Mouse (Mus musculus): ENCODE data around the gene Topors. TPM values are rescaled to one million over a fixed set of nuclear protein-coding genes. Genes with fewer than 3 reads are reported as not detected.

Topors gene
- polyA plus RNA-seq, 1 experiment: 6.7 TPM

- Histone ChIP-seq H3K4me3 (no peak overlapping the region), H3K4me2 (ENCODE audit: low read depth) (no peak overlapping the region), H3K36me3 (ENCODE audit: control insufficient read depth, insufficient read depth) (no peaks in the 10 kb centered on the region), H3K79me2 (ENCODE audit: control insufficient read depth, insufficient read depth) (no peaks in the 10 kb centered on the region), H3ac (ENCODE audit: control insufficient read depth, insufficient read length) (no peak overlapping the region), H3K27me3 (ENCODE audit: control insufficient read depth, insufficient read depth, insufficient read length) (no peaks in the 10 kb centered on the region)
- TF ChIP-seq SRF (IDR thresholded peaks at IDR 0.05; ENCODE audit: control insufficient read depth, insufficient read length, low read depth): no peak
- TF ChIP-seq TCF3 (IDR thresholded peaks at IDR 0.05; ENCODE audit: insufficient read length, low read depth): no peak
- TF ChIP-seq REST (IDR thresholded peaks at IDR 0.05; ENCODE audit: insufficient read depth, insufficient read length): no peak
- no peak for TF ChIP-seq POLR2A (IDR thresholded peaks at IDR 0.05; ENCODE audit: insufficient read length, low read depth)
- no peak for TF ChIP-seq POLR2AphosphoS2 (IDR thresholded peaks at IDR 0.05; ENCODE audit: insufficient read length, low read depth)
- TF ChIP-seq MYOD1 (IDR thresholded peaks at IDR 0.05; ENCODE audit: control insufficient read depth in 1 of 3, insufficient read length in 2 of 3, low read depth in 2 of 3): no peak
- no peak for TF ChIP-seq CEBPB (IDR thresholded peaks at IDR 0.05; ENCODE audit: insufficient read depth, poor library complexity, severe bottlenecking)
- TF ChIP-seq E2F4 (IDR thresholded peaks at IDR 0.05; ENCODE audit: insufficient read depth): no peak
- TF ChIP-seq USF1 (IDR thresholded peaks at IDR 0.05; ENCODE audit: low read depth): no peak
- TF ChIP-seq TCF12 (IDR thresholded peaks at IDR 0.05; ENCODE audit: insufficient read depth, poor library complexity, severe bottlenecking): no peak
- TF ChIP-seq MAX (IDR thresholded peaks at IDR 0.05; ENCODE audit: low read depth): no peak
- TF ChIP-seq MYOG (IDR thresholded peaks at IDR 0.05; ENCODE audit: control insufficient read depth in 1 of 3, insufficient read depth in 1 of 3, insufficient read length in 2 of 3, low read depth in 2 of 3): no peak
Observed at GRCm38 (mm10) chr4:40289046-40289445, 19.4 kb upstream of the Topors start.

- Histone ChIP-seq H3K4me2 (ENCODE audit: low read depth) (no peak overlapping the region), H3K27me3 (ENCODE audit: control insufficient read depth, insufficient read depth, insufficient read length) (no peaks in the 10 kb centered on the region), H3K4me3 (no peak overlapping the region), H3ac (ENCODE audit: control insufficient read depth, insufficient read length) (no peak overlapping the region), H3K36me3 (ENCODE audit: control insufficient read depth, insufficient read depth) (no peaks in the 10 kb centered on the region), H3K79me2 (ENCODE audit: control insufficient read depth, insufficient read depth) (no peaks in the 10 kb centered on the region)
- TF ChIP-seq POLR2A (IDR thresholded peaks at IDR 0.05; ENCODE audit: insufficient read length, low read depth): no peak
- no peak for TF ChIP-seq USF1 (IDR thresholded peaks at IDR 0.05; ENCODE audit: low read depth)
- no peak for TF ChIP-seq CEBPB (IDR thresholded peaks at IDR 0.05; ENCODE audit: insufficient read depth, poor library complexity, severe bottlenecking)
- no peak for TF ChIP-seq TCF3 (IDR thresholded peaks at IDR 0.05; ENCODE audit: insufficient read length, low read depth)
- no peak for TF ChIP-seq REST (IDR thresholded peaks at IDR 0.05; ENCODE audit: insufficient read depth, insufficient read length)
- TF ChIP-seq MYOD1 (IDR thresholded peaks at IDR 0.05; ENCODE audit: control insufficient read depth in 1 of 3, insufficient read length in 2 of 3, low read depth in 2 of 3): no peak
- TF ChIP-seq SRF (IDR thresholded peaks at IDR 0.05; ENCODE audit: control insufficient read depth, insufficient read length, low read depth): no peak
- TF ChIP-seq MAX (IDR thresholded peaks at IDR 0.05; ENCODE audit: low read depth): no peak
- no peak for TF ChIP-seq TCF12 (IDR thresholded peaks at IDR 0.05; ENCODE audit: insufficient read depth, poor library complexity, severe bottlenecking)
- TF ChIP-seq MYOG (IDR thresholded peaks at IDR 0.05; ENCODE audit: control insufficient read depth in 1 of 3, insufficient read depth in 1 of 3, insufficient read length in 2 of 3, low read depth in 2 of 3): no peak
Observed at GRCm38 (mm10) chr4:40287415-40287814, 17.8 kb upstream of the Topors start.

- H3ac ChIP-seq (ENCODE audit: control insufficient read depth, insufficient read length): no peak overlapping the region
Observed at GRCm38 (mm10) chr4:40285582-40285981, 15.9 kb upstream of the Topors start.

GRCm38 (mm10) chr4:40279276-40279900 lies 9.7 kb upstream of the Topors start, which contains the start of gene Ndufb6:
Gene Ndufb6 (minus strand): TSS chr4:40279421.
- H3ac ChIP-seq (ENCODE audit: control insufficient read depth, insufficient read length): peak within 1 kb of the TSS; percentile 41
- H3K27me3 ChIP-seq (ENCODE audit: control insufficient read depth, insufficient read depth, insufficient read length): no peaks in the 10 kb centered on the region
- H3K36me3 ChIP-seq (ENCODE audit: control insufficient read depth, insufficient read depth): peaks cover 13% of the 10 kb centered on the region
- peak in 2 of 3 experiments; percentile 28 to 34 for TF ChIP-seq MYOG (IDR thresholded peaks at IDR 0.05; ENCODE audit: control insufficient read depth in 1 of 3, insufficient read depth in 1 of 3, insufficient read length in 2 of 3, low read depth in 2 of 3)
- TF ChIP-seq REST (IDR thresholded peaks at IDR 0.05; ENCODE audit: insufficient read depth, insufficient read length): no peak
- no peak for TF ChIP-seq TCF3 (IDR thresholded peaks at IDR 0.05; ENCODE audit: insufficient read length, low read depth)
- no peak for TF ChIP-seq CEBPB (IDR thresholded peaks at IDR 0.05; ENCODE audit: insufficient read depth, poor library complexity, severe bottlenecking)
- TF ChIP-seq TCF12 (IDR thresholded peaks at IDR 0.05; ENCODE audit: insufficient read depth, poor library complexity, severe bottlenecking): no peak
- TF ChIP-seq POLR2AphosphoS2 (IDR thresholded peaks at IDR 0.05; ENCODE audit: insufficient read length, low read depth): peak; percentile 97
- no peak for TF ChIP-seq USF1 (IDR thresholded peaks at IDR 0.05; ENCODE audit: low read depth)
- no peak for TF ChIP-seq MAX (IDR thresholded peaks at IDR 0.05; ENCODE audit: low read depth)
- peak; percentile 83 for TF ChIP-seq SRF (IDR thresholded peaks at IDR 0.05; ENCODE audit: control insufficient read depth, insufficient read length, low read depth)
- peak; percentile 28 for TF ChIP-seq E2F4 (IDR thresholded peaks at IDR 0.05; ENCODE audit: insufficient read depth)
- peak in 2 of 3 experiments; percentile 16 to 39 for TF ChIP-seq MYOD1 (IDR thresholded peaks at IDR 0.05; ENCODE audit: control insufficient read depth in 1 of 3, insufficient read length in 2 of 3, low read depth in 2 of 3)
- TF ChIP-seq POLR2A (IDR thresholded peaks at IDR 0.05; ENCODE audit: insufficient read length, low read depth): peak; percentile 96
- peaks cover 39% of the 10 kb centered on the region for H3K79me2 ChIP-seq (ENCODE audit: control insufficient read depth, insufficient read depth)
- peak within 1 kb of the TSS; percentile 86 for H3K4me3 ChIP-seq
- peak within 1 kb of the TSS; percentile 88 for H3K4me2 ChIP-seq (ENCODE audit: low read depth)

More at GRCm38 (mm10) chr4:40285582-40285981, 15.9 kb upstream of the Topors start:
- no peak overlapping the region for H3K4me3 ChIP-seq
- H3K36me3 ChIP-seq (ENCODE audit: control insufficient read depth, insufficient read depth): no peaks in the 10 kb centered on the region
- no peaks in the 10 kb centered on the region for H3K27me3 ChIP-seq (ENCODE audit: control insufficient read depth, insufficient read depth, insufficient read length)
- TF ChIP-seq MYOG (IDR thresholded peaks at IDR 0.05; ENCODE audit: control insufficient read depth in 1 of 3, insufficient read depth in 1 of 3, insufficient read length in 2 of 3, low read depth in 2 of 3) (no peak), TCF12 (IDR thresholded peaks at IDR 0.05; ENCODE audit: insufficient read depth, poor library complexity, severe bottlenecking) (no peak), USF1 (IDR thresholded peaks at IDR 0.05; ENCODE audit: low read depth) (no peak), MYOD1 (IDR thresholded peaks at IDR 0.05; ENCODE audit: control insufficient read depth in 1 of 3, insufficient read length in 2 of 3, low read depth in 2 of 3) (no peak), CEBPB (IDR thresholded peaks at IDR 0.05; ENCODE audit: insufficient read depth, poor library complexity, severe bottlenecking) (no peak), POLR2A (IDR thresholded peaks at IDR 0.05; ENCODE audit: insufficient read length, low read depth) (no peak), POLR2AphosphoS2 (IDR thresholded peaks at IDR 0.05; ENCODE audit: insufficient read length, low read depth) (no peak), REST (IDR thresholded peaks at IDR 0.05; ENCODE audit: insufficient read depth, insufficient read length) (no peak), SRF (IDR thresholded peaks at IDR 0.05; ENCODE audit: control insufficient read depth, insufficient read length, low read depth) (no peak), E2F4 (IDR thresholded peaks at IDR 0.05; ENCODE audit: insufficient read depth) (no peak), MAX (IDR thresholded peaks at IDR 0.05; ENCODE audit: low read depth) (no peak), TCF3 (IDR thresholded peaks at IDR 0.05; ENCODE audit: insufficient read length, low read depth) (no peak)
- H3K79me2 ChIP-seq (ENCODE audit: control insufficient read depth, insufficient read depth): no peaks in the 10 kb centered on the region
- H3K4me2 ChIP-seq (ENCODE audit: low read depth): no peak overlapping the region
